Mouse (Mus musculus) WW6 (cell line): ENCODE results near the gene Cog4.
"Not testable (repeated sequence)": the region's sequence is repeated elsewhere in the genome, so short reads cannot be mapped to it uniquely, and the experiment has no call there.

Source experiments
- DNase-seq: peaks from one replicate; pipeline ENCODE4 v3.0.0-alpha.2; 2013; ENCODE audit warnings: low read depth, low spot score

Cog4 gene

GRCm38 (mm10) chr8:110889904-110890470 lies 43.6 kb downstream of the Cog4 start:
- DNase-seq, result no peak

GRCm38 (mm10) chr8:110892040-110892439 lies 45.6 kb downstream of the Cog4 start:
- DNase-seq, result no peak

- DNase-seq, result no peak
Measured at GRCm38 (mm10) chr8:110892913-110893312, 46.5 kb downstream of the Cog4 start.

- DNase-seq, result no peak
Measured at GRCm38 (mm10) chr8:110894851-110895250, 48.5 kb downstream of the Cog4 start.

- no peak for DNase-seq
Measured at GRCm38 (mm10) chr8:110895254-110895653, 48.9 kb downstream of the Cog4 start.

GRCm38 (mm10) chr8:110895812-110896211 lies 49.4 kb downstream of the Cog4 start:
- no peak for DNase-seq

- no peak for DNase-seq
Measured at GRCm38 (mm10) chr8:110897495-110897894, 51.1 kb downstream of the Cog4 start.

GRCm38 (mm10) chr8:110901056-110901455 lies 54.7 kb downstream of the Cog4 start:
- DNase-seq, result no peak

- DNase-seq, result peak; percentile 65
Measured at GRCm38 (mm10) chr8:110901839-110902578, 55.6 kb downstream of the Cog4 start, which contains the start of gene Fuk. Fuk (minus strand) TSS chr8:110902488.

- DNase-seq, result no peak
Measured at GRCm38 (mm10) chr8:110902579-110902965, 56.2 kb downstream of the Cog4 start.

- no peak for DNase-seq
Measured at GRCm38 (mm10) chr8:110905404-110905803, 59.0 kb downstream of the Cog4 start.

GRCm38 (mm10) chr8:110906682-110907081 lies 60.3 kb downstream of the Cog4 start:
- DNase-seq, result no peak

GRCm38 (mm10) chr8:110909850-110910249 lies 63.5 kb downstream of the Cog4 start:
- not testable (repeated sequence) for DNase-seq

GRCm38 (mm10) chr8:110911576-110912570 lies 65.5 kb downstream of the Cog4 start:
- DNase-seq, result no peak

GRCm38 (mm10) chr8:110917415-110917814 lies 71.0 kb downstream of the Cog4 start:
- DNase-seq, result no peak

- DNase-seq, result no peak
Measured at GRCm38 (mm10) chr8:110918027-110918426, 71.6 kb downstream of the Cog4 start.

GRCm38 (mm10) chr8:110918460-110918859 lies 72.1 kb downstream of the Cog4 start:
- no peak for DNase-seq

- DNase-seq, result peak; percentile 93
Measured at GRCm38 (mm10) chr8:110919341-110920031, 73.1 kb downstream of the Cog4 start, which contains the start of gene St3gal2. St3gal2 (plus strand) TSS chr8:110919922.

GRCm38 (mm10) chr8:110920032-110920772 lies 73.8 kb downstream of the Cog4 start:
- peak; percentile 33 for DNase-seq

- no peak for DNase-seq
Measured at GRCm38 (mm10) chr8:110920773-110921277, 74.4 kb downstream of the Cog4 start.
